Comparison of ENCODE assay signal across 10 mouse cellular contexts in the genomic region with DNA sequence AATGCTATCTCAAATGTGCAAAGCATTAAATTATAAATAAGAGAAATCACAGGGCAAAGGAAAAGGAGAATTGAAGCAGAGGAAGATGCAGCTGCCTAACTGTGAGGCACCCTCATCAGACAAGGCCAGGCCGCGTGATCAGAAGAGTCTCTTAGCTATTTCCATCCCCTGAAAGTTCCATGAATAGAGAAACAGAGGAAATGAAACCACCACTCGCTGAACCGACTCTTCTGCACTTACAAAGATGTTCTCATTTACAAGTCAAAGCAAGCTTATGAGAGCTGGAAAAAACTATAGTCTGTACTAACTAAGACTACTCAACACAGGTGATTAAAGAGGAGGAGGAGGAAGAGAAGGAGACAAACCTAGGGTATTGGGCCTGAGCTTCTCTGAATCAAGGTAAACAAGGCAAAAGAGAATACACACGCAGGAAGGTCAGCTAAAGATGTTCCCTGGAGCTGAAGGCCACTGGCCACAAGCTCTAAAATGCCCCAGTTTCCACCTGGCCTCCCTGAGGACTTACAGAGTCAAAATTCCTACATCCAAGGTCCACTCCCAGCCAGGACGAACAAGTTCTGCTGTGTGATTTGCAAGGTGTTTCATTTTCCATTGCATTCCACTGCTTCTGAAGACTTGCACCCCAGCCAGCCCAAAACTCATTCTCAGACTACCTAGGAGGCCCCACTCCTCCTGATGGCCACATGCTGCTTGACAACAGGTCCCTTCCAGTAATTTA. TPM values are rescaled to one million over a fixed set of nuclear protein-coding genes. Genes with fewer than 3 reads are reported as not detected.
DNase-seq lines count a peak whose midpoint lies in the region; ATAC-seq and TF ChIP-seq lines count a peak whose summit lies in the region.
"Had no signal": no experiment of that assay in that cellular context is flagged by ENCODE, and none has a peak within 500 bp of the region (broad histone marks: within the 10 kb centered on the region; RNA-seq: fewer than 3 reads in every experiment).

No protein-coding gene starts in this region.

- no peak for TF ChIP-seq CTCF in layer of hippocampus, adult 2 months (conservative IDR thresholded peaks at IDR 0.05)
- TF ChIP-seq CTCF in cerebellum, adult 2 months (IDR thresholded peaks at IDR 0.05; ENCODE audit: borderline replicate concordance, insufficient read depth, low read depth, low read length): no peak

- no peak overlapping the region for H3K4me2 ChIP-seq in forebrain, embryonic 16.5 days (ENCODE audit: low read length)

- H3K9me3 ChIP-seq in forebrain, embryonic 16.5 days (ENCODE audit: control insufficient read depth, low read length): no peaks in the 10 kb centered on the region
- H3K9me3 ChIP-seq: hindbrain, embryonic 10.5 days had no signal

- DNase-seq in layer of hippocampus, adult 2 months (ENCODE audit: low spot score in 2 of 2): no peak
- DNase-seq in layer of hippocampus, adult 9-10 months (ENCODE audit: low spot score): no peak
- peak; percentile 26 for DNase-seq in spleen, adult 12 weeks (ENCODE audit: low spot score)
- no peak for DNase-seq in cerebellum, adult 2 months
- DNase-seq: adrenal gland, postnatal 10 days had no signal

- WGBS in cerebellum, adult 2 months: 77% methylated on average over 6 of the region's 6 CpGs
- 62% methylated on average over 6 of the region's 6 CpGs for WGBS in forebrain, embryonic 16.5 days

- H3K4me3 ChIP-seq in layer of hippocampus, adult 2 months: no peak overlapping the region
- no peak overlapping the region for H3K4me3 ChIP-seq in brown adipose tissue, adult 24 weeks (ENCODE audit: insufficient read depth, low read depth, low read length)
- no peak overlapping the region for H3K4me3 ChIP-seq in cerebellum, adult 2 months (replicated peaks; ENCODE audit: insufficient read depth, low read depth, low read length)
- no peak overlapping the region for H3K4me3 ChIP-seq in forebrain, embryonic 16.5 days (replicated peaks; ENCODE audit: low read length)
- H3K4me3 ChIP-seq: hindbrain, embryonic 10.5 days; myocyte had no signal

- no peak for TF ChIP-seq POLR2A in cerebellum, adult 2 months (IDR thresholded peaks at IDR 0.05; ENCODE audit: borderline replicate concordance, insufficient read depth, low read length)

- H3K4me1 ChIP-seq in brown adipose tissue, adult 24 weeks (ENCODE audit: control insufficient read depth, insufficient read depth, insufficient read length, low read length): 0 out of 2 replicates have a peak, but pooled peaks cover 3% of the 10 kb centered on the region
- H3K4me1 ChIP-seq in cerebellum, adult 2 months (ENCODE audit: control insufficient read depth, insufficient read depth, low read length): no peaks in the 10 kb centered on the region
- peaks cover 13% of the 10 kb centered on the region for H3K4me1 ChIP-seq in forebrain, embryonic 16.5 days (replicated peaks; ENCODE audit: control insufficient read depth, insufficient read depth, low read length)

- no peaks in the 10 kb centered on the region; the same call in 1 of the 2 replicates for H3K27me3 ChIP-seq in cerebellum, adult 2 months (ENCODE audit: control insufficient read depth, insufficient read depth, low read length)
- H3K27me3 ChIP-seq in forebrain, embryonic 16.5 days (replicated peaks; ENCODE audit: control insufficient read depth, insufficient read depth, low read length): no peaks in the 10 kb centered on the region

- H3K27ac ChIP-seq in layer of hippocampus, adult 2 months: peak overlapping the region; percentile 61; the same call in 1 of the 2 replicates
- 0 out of 2 replicates have a peak overlapping the region, but pooled peaks have one; percentile 19 for H3K27ac ChIP-seq in brown adipose tissue, adult 24 weeks (replicated peaks; ENCODE audit: low read depth, low read length)
- no peak overlapping the region for H3K27ac ChIP-seq in cerebellum, adult 2 months (ENCODE audit: insufficient read depth, low read length)
- H3K27ac ChIP-seq in forebrain, embryonic 16.5 days (ENCODE audit: low read length): no peak overlapping the region
- H3K27ac ChIP-seq: hindbrain, embryonic 10.5 days had no signal

- no peaks in the 10 kb centered on the region for H3K36me3 ChIP-seq in forebrain, embryonic 16.5 days (ENCODE audit: control insufficient read depth, insufficient read depth)
- H3K36me3 ChIP-seq: hindbrain, embryonic 10.5 days had no signal

- peak; percentile 12 for ATAC-seq in CD4-positive, CD25-positive, alpha-beta regulatory T cell, adult 4 months
- ATAC-seq in forebrain, embryonic 16.5 days: no peak

- no peak overlapping the region for H3K9ac ChIP-seq in forebrain, embryonic 16.5 days (replicated peaks; ENCODE audit: low read depth, low read length)

RNA-seq across cellular contexts. Expression of a gene that starts 5.2 kb away (rescaled TPM):
- 10 to 100 TPM; 33.9 to 34.9 TPM for total RNA-seq in layer of hippocampus, adult 2 months (2021)
- 10 to 100 TPM; 58.1 to 74.3 TPM for polyA plus RNA-seq in CD4-positive, CD25-positive, alpha-beta regulatory T cell, adult 4 months (2017; shearing (Covaris generic))
- polyA plus RNA-seq in brown adipose tissue, adult 24 weeks (2012; ENCODE audit: insufficient read depth, insufficient read length, missing spikeins): 43.8 and 49.9 TPM in 2 replicates
- 18.3 and 21.5 TPM in 2 replicates for polyA plus RNA-seq in cerebellum, adult 2 months (2012; rRNA removed)
- polyA plus RNA-seq in forebrain, embryonic 16.5 days (2015; fragmentation: Nextera tagmentation; extraction: Ambion mirVana): 9.5 and 11.6 TPM in 2 replicates

Comparison
In these comparisons a context has a peak if more than half of its experiments do, and no peak if none do; other contexts are left out.
1. H3K27ac ChIP-seq: peak in layer of hippocampus, adult 2 months (single experiment) and brown adipose tissue, adult 24 weeks (single experiment); none in cerebellum, adult 2 months (single experiment) and forebrain, embryonic 16.5 days (single experiment).